Mouse (Mus musculus): ENCODE data around the gene Tnrc6b.

The Tnrc6b gene

GRCm38 (mm10) chr15:80928811-80929355 is 217.8 kb downstream of the Tnrc6b start:
- peak; percentile 25 to 39 for DNase-seq

GRCm38 (mm10) chr15:80930048-80930571 is 219.0 kb downstream of the Tnrc6b start:
- DNase-seq = peak; percentile 52 to 75

DNA sequence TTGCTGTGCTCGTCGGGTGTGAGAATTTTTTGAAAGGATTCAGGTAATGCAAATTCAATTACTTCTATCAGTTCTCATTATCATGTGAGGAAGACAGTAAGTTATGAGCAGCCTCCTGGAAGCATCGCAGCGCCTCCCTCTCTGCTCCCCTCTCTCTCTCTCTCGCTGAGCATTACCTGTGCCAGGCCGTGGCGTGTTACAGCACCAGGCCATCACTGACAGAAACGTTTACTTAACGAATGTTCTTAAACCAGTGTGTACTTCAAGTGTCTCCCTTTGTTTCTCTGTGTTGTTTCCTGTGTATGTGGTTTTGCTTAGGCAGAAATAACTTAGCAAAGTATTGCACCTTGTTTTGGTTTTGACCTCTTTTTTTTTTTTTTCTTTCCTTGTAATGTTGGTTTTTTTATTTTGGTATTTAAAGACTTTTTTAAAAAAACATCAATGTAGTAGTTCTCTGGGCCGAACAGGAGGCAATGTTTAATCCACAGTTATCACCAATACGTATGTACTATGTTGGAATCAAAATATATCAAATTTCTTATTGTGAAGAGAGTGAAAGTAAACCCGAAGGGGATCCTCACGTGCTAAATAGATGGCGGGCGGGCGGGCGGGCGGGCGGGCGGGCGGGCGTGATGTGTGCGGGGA is 219.7 kb downstream of the Tnrc6b start:
- DNase-seq = peak; percentile 27 to 63

- peak in 1 of 2 experiments; percentile 43 for DNase-seq
Measured at GRCm38 (mm10) chr15:80931345-80931960, 220.3 kb downstream of the Tnrc6b start.

GRCm38 (mm10) chr15:80934841-80935240 is 223.7 kb downstream of the Tnrc6b start:
- DNase-seq = no peak

GRCm38 (mm10) chr15:80936686-80937085 is 225.6 kb downstream of the Tnrc6b start:
- DNase-seq = no peak

- no peak for DNase-seq
Measured at GRCm38 (mm10) chr15:80938615-80939014, 227.5 kb downstream of the Tnrc6b start.

GRCm38 (mm10) chr15:80939401-80939800 is 228.3 kb downstream of the Tnrc6b start:
- no peak for DNase-seq

GRCm38 (mm10) chr15:80941468-80942040 is 230.4 kb downstream of the Tnrc6b start:
- DNase-seq = no peak

GRCm38 (mm10) chr15:80945851-80946250 is 234.7 kb downstream of the Tnrc6b start:
- DNase-seq = peak; percentile 30 to 44

- DNase-seq = peak; percentile 68 to 74
Measured at GRCm38 (mm10) chr15:80948145-80949135, 237.3 kb downstream of the Tnrc6b start, which contains the start of gene Adsl. TSS of gene Adsl (plus strand) at chr15:80948490.

GRCm38 (mm10) chr15:80949431-80949830 is 238.3 kb downstream of the Tnrc6b start:
- DNase-seq = no peak

- no peak for DNase-seq
Measured at GRCm38 (mm10) chr15:80950055-80950454, 238.9 kb downstream of the Tnrc6b start.

DNA sequence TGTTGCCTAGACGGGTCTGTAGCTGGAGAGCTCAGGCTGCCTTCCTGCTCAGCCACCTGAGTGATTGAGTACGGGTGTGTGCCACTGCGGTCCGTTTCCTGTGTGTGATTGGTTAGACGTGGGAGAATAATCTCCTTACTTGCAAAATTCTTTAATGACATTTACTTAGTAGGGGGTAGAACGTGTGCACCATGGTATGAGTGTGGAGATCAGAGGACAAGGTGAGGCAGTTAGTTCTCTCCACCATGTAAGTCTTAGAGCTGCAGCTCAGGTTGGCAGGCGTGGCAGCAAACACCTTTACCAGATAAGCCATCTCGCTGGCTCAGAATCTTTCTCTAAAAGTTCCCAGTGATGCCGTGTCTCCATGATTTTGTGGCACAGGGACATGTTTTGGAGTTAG is 242.9 kb downstream of the Tnrc6b start:
- no peak for DNase-seq

- no peak for DNase-seq
Measured at GRCm38 (mm10) chr15:80954861-80955260, 243.7 kb downstream of the Tnrc6b start.

DNA sequence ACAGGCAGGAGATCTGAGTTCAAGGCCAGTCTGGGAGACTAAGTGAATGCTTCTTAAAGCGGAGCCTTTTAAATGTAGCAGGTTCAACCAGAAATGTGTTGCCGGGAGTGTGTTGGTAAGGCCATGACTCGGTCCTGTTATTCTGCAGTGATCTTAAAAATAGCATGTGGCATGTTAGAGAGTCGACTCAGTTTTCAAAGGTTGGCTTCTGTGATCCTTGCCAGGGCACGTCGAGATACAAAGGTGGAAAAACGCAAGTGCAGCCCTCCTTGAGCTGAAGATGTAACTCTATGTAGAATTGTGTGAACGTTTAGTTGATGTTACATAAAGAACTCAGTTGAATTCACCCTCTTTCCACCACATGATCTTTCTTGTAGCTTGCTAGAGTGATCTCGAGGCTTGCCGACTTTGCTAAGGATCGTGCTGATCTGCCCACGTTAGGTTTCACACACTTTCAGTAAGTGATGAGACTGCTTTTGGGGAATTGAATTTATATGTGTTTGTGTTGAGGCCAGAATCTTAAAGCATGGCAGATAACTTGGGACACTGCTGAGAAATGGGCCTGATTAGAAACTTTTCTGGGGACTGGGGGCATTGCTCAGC is 244.8 kb downstream of the Tnrc6b start:
- DNase-seq = no peak

DNA sequence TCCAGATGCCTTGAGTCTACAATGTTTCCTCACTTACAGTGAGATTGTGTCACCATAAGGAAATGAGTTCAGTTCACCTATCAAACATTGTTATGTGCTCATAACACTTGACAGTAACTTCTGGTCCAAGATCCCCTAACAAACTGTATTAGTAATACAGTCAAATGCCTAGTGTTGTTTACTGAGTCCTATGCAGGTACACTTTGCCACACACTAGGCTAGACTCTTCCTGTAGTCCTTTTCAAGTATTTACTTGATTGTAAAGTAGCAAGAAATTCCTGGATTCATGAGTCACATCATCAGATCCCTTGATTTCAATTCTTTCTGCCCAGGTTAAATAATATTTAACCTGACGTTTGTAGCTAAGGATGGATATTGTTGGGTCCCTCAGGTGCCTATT is 258.3 kb downstream of the Tnrc6b start:
- DNase-seq = no peak

- DNase-seq = no peak
Measured at GRCm38 (mm10) chr15:80974311-80974710, 263.2 kb downstream of the Tnrc6b start.

- no peak for DNase-seq
Measured at GRCm38 (mm10) chr15:80975666-80976065, 264.6 kb downstream of the Tnrc6b start.

GRCm38 (mm10) chr15:80977620-80978334 is 266.7 kb downstream of the Tnrc6b start, which contains the start of gene Sgsm3:
TSS of gene Sgsm3 (plus strand) at chr15:80977765.
- DNase-seq = peak; percentile 73 to 78

- no peak for DNase-seq
Measured at GRCm38 (mm10) chr15:80979611-80980010, 268.5 kb downstream of the Tnrc6b start.
